Mouse (Mus musculus): ENCODE measurements around the gene Gpatch8.

Gpatch8 gene

DNA sequence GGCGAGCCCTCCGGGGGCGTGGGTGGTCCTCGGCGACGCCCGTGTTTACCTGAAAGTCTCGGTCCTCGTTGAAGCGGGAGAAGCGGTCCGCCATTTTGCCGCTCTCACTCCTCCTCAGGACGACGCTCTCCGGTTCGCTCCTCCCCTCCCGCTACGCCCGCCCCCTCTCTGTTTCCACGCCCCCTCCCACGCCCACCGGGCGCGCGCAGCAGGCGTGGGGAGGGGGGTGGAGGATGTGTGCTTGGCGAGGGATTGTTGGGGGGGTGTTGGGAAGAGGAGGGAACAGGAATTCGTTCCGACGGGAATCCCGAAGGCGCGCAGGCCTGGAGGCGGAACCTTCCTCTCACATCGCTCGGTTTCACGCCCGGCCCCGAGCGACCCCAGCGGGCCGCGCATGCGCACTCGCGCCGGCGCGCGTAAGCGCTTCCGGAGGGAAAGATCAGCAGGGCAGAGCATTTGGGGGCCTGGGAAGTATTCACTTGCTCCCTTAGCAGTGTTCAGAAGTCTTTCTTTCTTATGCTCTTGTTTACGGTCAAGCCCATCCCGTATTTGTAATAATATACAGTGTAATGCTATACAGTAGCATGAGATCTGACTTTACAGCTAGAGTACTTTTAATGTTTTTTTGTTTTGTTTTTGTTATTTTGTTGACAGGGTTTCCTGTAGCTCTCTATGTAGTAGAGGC, at the start of gene Gpatch8:
Gene Gpatch8, minus strand, starts transcription at position 362 of the 685 bp plus-strand sequence.
- DNase-seq (ENCODE audit: low spot score) = peak; percentile 78

DNA sequence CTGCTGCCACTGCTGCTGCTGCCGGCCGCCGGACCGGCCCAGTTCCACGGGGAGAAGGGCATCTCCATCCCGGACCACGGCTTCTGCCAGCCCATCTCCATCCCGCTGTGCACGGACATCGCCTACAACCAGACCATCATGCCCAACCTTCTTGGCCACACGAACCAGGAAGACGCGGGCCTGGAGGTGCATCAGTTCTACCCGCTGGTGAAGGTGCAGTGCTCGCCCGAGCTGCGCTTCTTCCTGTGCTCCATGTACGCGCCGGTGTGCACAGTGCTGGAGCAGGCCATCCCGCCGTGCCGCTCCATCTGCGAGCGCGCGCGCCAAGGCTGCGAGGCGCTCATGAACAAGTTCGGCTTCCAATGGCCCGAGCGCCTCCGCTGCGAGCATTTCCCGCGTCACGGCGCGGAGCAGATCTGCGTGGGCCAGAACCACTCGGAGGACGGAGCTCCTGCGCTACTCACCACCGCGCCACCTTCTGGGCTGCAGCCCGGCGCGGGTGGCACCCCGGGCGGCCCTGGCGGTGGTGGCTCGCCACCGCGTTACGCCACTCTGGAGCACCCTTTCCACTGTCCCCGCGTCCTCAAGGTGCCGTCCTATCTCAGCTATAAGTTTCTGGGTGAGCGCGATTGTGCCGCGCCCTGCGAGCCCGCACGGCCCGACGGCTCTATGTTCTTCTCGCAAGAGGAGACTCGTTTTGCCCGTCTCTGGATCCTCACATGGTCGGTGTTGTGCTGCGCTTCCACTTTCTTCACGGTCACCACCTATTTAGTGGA, 48.8 kb upstream of the Gpatch8 start:
- no peak for DNase-seq (ENCODE audit: low spot score)

- DNase-seq (ENCODE audit: low spot score) = peak; percentile 53
Observed at GRCm38 (mm10) chr11:102604010-102604584, 47.9 kb upstream of the Gpatch8 start, which contains the start of gene Fzd2. Gene Fzd2 (plus strand): TSS chr11:102604396.

- no peak for DNase-seq (ENCODE audit: low spot score)
Observed at GRCm38 (mm10) chr11:102603496-102603850, 47.3 kb upstream of the Gpatch8 start.

DNA sequence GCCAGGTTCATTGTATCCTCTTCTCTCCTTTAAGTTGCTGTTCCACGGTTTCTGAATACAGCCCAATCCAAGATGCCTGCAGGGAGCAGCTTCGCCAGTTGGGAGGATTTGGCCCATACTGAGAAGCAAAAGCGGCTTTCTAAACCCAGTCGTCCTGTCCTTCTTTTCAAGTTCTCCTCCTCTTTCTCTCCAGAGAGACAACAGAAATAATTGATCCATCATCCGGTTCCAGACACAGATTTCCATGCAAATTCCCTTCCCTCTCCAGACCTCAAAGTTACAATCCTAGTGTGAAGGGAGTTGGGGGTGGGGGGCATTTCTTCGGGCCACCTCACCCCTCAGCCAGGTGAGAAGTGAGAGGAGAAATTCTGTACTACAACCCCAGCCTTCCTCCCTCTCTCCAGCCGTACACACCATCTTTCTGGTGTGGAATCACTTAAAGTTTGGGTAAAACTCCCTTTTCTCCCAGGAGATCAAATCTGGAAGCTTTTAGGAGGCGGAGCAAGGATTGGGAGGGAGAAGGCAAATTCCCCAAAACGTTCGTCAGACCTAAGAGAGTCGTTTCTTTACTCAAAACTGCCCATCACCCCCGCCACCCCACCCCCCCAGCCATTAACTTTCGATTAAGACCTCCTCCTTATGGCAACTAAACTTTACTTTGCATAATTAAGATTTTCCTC, 46.8 kb upstream of the Gpatch8 start:
- DNase-seq (ENCODE audit: low spot score) = no peak

DNA sequence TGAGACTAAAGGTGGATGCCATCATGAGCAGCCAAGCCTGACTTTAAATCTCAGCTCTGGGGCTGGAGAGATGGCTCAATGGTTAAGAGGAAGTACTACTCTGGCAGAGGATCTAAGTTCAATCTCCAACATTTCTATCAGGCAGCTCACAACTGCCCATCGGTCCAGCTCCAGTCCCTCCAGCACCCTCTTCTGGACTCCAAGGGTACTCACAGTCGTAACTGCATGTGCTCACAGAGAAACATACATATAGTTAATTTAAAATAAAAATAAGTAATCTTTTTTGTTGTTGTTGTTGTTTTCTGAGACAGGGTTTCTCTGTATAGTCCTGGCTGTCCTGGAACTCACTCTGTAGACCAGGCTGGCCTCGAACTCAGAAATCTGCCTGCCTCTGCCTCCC, 43.7 kb upstream of the Gpatch8 start:
- no peak for DNase-seq (ENCODE audit: low spot score)

DNA sequence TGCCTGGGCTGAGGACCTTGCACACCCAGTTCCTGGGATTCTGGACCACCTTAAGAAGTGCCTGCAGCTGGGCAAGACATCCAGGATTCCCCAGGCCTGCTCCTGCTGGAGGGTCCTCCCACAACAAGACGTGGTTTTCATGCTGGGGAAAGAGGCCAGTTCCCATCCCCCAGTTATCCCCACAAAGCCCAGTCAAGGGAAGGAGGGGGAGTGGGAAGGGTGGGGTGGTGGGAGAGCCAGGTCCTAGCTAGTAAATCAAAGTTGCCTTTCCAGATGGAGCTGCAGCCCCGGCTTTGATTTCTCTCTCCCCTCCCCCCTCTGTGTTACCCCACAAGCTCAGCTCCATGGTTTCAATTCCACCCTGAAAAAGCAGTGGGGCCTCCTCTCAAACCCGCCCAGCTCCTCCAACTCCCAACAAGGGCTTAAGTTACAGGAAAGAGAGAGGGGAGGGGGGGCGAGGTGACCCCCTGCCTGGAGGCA, 39.2 kb upstream of the Gpatch8 start:
- DNase-seq (ENCODE audit: low spot score) = no peak

GRCm38 (mm10) chr11:102587554-102587953, 31.4 kb upstream of the Gpatch8 start:
- DNase-seq (ENCODE audit: low spot score) = no peak

GRCm38 (mm10) chr11:102586445-102587130, 30.4 kb upstream of the Gpatch8 start:
- DNase-seq (ENCODE audit: low spot score) = no peak

- no peak for DNase-seq (ENCODE audit: low spot score)
Observed at GRCm38 (mm10) chr11:102582736-102583135, 26.5 kb upstream of the Gpatch8 start.

DNA sequence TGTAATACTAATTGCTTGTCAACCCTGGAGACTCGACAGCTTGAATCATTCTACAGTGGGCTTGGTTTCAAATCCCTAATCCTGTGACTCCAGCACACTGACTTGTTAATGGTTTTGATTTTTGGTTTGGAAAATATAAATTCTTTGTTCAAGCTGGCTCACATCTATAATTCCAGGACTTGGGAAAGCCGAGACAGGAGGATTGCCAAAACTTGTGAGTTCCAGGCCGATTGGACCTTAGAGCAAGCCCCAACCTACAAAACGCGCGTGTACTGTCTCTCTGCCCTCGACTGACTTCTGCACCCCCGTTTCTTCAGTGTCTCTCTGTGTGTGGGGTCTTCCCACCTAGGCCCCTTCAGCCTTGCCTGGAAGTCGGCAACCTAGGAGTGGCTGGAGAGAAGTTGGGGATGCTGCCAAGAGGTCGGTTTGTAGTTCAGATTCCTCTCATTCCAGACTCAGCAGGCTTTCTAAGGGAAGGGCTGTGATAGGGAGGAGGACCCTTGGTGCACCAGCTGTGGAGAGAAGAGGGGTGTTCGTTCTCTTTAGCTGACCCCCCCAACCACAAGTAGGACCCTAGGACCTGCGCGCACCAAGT, 25.9 kb upstream of the Gpatch8 start:
- no peak for DNase-seq (ENCODE audit: low spot score)

- no peak for DNase-seq (ENCODE audit: low spot score)
Observed at GRCm38 (mm10) chr11:102581281-102582015, 25.3 kb upstream of the Gpatch8 start.

DNA sequence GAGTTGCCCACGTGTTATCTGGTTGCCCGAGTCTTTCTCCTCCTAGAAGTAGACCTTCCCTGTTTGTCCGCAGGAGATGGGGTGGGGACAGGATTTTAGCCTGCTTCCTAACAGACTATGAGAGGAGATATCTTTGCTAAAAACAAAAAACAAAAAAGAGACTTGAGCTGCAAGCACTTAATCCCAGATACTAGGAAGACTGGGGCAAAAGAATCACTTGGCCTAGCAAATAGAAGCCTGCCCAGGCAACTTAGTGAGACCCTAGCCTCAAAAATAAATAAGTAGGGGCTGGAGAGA, 23.8 kb upstream of the Gpatch8 start:
- no peak for DNase-seq (ENCODE audit: low spot score)

- DNase-seq (ENCODE audit: low spot score) = no peak
Observed at GRCm38 (mm10) chr11:102579165-102580033, 23.2 kb upstream of the Gpatch8 start, which contains the start of gene Gm11627. Gene Gm11627 (minus strand): TSS chr11:102579461.

DNA sequence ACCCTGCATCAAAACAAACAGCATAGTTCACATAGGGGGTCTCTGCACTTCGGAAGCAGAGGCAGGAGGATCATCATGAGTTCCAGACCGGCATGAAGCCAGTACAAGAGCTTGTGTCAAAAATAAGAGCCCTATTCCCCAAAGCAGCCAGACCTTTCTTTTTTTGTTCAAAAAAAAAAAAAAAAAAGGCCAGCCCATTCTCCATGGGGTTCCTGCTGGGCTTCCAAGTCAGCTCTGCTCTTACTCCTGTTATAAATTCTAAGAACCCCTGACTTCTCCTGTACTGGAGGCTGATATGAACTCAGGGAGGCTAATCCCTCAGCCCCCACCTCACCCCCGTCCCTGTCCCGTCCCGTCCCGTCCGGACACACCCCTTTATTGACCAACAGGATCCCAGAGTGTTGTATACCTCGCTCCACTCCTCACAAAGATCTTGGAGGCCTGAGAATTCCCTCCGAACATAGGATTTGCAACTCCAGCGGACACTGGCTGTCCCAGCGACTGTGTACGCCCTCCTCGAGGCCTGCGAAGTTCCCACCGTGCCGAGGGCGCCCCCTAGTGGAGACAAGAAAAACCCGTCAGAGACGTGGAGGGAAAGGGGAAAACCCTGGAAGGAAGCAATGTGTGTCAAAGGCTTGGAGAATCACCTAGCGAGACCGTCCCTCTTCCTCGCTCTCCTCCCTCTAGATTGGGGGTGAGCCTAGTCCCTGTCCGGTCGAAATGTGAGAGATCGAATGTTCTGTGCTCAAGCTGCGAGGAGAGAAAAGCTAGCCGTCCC, 22.3 kb upstream of the Gpatch8 start:
- DNase-seq (ENCODE audit: low spot score) = peak; percentile 65

GRCm38 (mm10) chr11:102576050-102576754, 20.0 kb upstream of the Gpatch8 start:
- DNase-seq (ENCODE audit: low spot score) = no peak

- no peak for DNase-seq (ENCODE audit: low spot score)
Observed at GRCm38 (mm10) chr11:102575034-102575433, 18.8 kb upstream of the Gpatch8 start.

All from urinary bladder, postnatal 10 days (tissue).